19 mouse cellular contexts compared by ENCODE assay signal in the genomic region with DNA sequence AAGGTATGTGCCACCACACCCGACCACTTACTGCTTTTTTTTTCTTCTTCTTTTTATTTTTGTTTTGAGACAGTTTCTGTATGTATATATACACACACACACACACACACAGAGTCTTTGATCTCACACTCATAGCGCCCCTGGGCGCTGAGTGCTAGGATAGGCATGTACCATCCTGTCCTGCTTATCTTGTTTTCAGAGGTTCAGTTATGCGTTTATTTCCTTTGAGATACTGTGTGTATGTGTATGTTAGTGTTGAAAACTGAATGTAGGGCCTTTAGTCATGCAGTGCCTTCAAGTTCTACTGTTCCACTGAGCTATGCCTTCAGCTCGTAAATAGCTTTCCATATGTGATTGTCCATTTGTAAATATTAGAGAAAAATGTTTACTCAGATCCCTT. TPM values are rescaled to one million over a fixed set of nuclear protein-coding genes. Genes with fewer than 3 reads are reported as not detected.
DNase-seq lines count a peak whose midpoint lies in the region; ATAC-seq and TF ChIP-seq lines count a peak whose summit lies in the region.
"Had no signal": no experiment of that assay in that cellular context is flagged by ENCODE, and none has a peak within 500 bp of the region (broad histone marks: within the 10 kb centered on the region; RNA-seq: fewer than 3 reads in every experiment).

No protein-coding gene starts in this region.

- no peak for TF ChIP-seq RAD21 in MEL (IDR thresholded peaks at IDR 0.05; ENCODE audit: low read depth, low read length)

- H3K27me3 ChIP-seq in embryonic facial prominence, embryonic 14.5 days (replicated peaks; ENCODE audit: control insufficient read depth, insufficient read depth, low read length), result no peaks in the 10 kb centered on the region
- H3K27me3 ChIP-seq in embryonic facial prominence, embryonic 10.5 days (replicated peaks; ENCODE audit: low read depth, poor library complexity, severe bottlenecking), result no peaks in the 10 kb centered on the region
- no peaks in the 10 kb centered on the region for H3K27me3 ChIP-seq in MEL (ENCODE audit: control insufficient read depth in 1 of 2, insufficient read depth in 2 of 2, low read length in 2 of 2)
- H3K27me3 ChIP-seq: hindbrain, embryonic 13.5 days; neural tube, embryonic 13.5 days had no signal

- H3K4me3 ChIP-seq in embryonic facial prominence, embryonic 14.5 days (ENCODE audit: low read depth, low read length), result no peak overlapping the region
- H3K4me3 ChIP-seq in embryonic facial prominence, embryonic 10.5 days, result no peak overlapping the region
- no peak overlapping the region for H3K4me3 ChIP-seq in MEL (ENCODE audit: control insufficient read depth in 1 of 2, insufficient read depth in 1 of 2, low read depth in 2 of 2, low read length in 2 of 2)
- H3K4me3 ChIP-seq: heart, adult 2 months; hindbrain, embryonic 13.5 days; megakaryocyte, embryonic 14.5 days; neural tube, embryonic 13.5 days had no signal

- no peaks in the 10 kb centered on the region for H3K9me3 ChIP-seq in embryonic facial prominence, embryonic 14.5 days (ENCODE audit: control insufficient read depth, low read length)
- H3K9me3 ChIP-seq in embryonic facial prominence, embryonic 10.5 days, result no peaks in the 10 kb centered on the region
- H3K9me3 ChIP-seq in MEL (replicated peaks; ENCODE audit: insufficient read depth, low read length), result no peaks in the 10 kb centered on the region
- H3K9me3 ChIP-seq: hindbrain, embryonic 13.5 days; megakaryocyte, embryonic 14.5 days; neural tube, embryonic 13.5 days had no signal

- ATAC-seq in embryonic facial prominence, embryonic 14.5 days (ENCODE audit: low read depth), result no peak
- ATAC-seq in megakaryocyte progenitor cell, adult 5-6 weeks (replicated peaks; ENCODE audit: poor library complexity), result peak; percentile 59
- ATAC-seq: forebrain, embryonic 14.5 days; lung, postnatal 0 days had no signal

- peak; percentile 55 to 57; a peak in 3 of 4 replicates for TF ChIP-seq EP300 in MEL (IDR thresholded peaks at IDR 0.05; ENCODE audit: low read depth in 1 of 2, low read length in 2 of 2)

- no peak overlapping the region for H3K27ac ChIP-seq in embryonic facial prominence, embryonic 14.5 days (replicated peaks; ENCODE audit: low read depth, low read length)
- H3K27ac ChIP-seq in embryonic facial prominence, embryonic 10.5 days (replicated peaks), result no peak overlapping the region
- peak overlapping the region; percentile 41 for H3K27ac ChIP-seq in MEL (ENCODE audit: control insufficient read depth, low read depth, low read length)
- H3K27ac ChIP-seq: heart, adult 2 months; hindbrain, embryonic 13.5 days; neural tube, embryonic 13.5 days had no signal

- H3K4me1 ChIP-seq in embryonic facial prominence, embryonic 14.5 days (ENCODE audit: control insufficient read depth, insufficient read depth, low read length), result no peaks in the 10 kb centered on the region
- peaks cover 6% of the 10 kb centered on the region for H3K4me1 ChIP-seq in embryonic facial prominence, embryonic 10.5 days
- H3K4me1 ChIP-seq in MEL (ENCODE audit: control insufficient read depth in 1 of 2, insufficient read depth in 2 of 2, low read length in 2 of 2), result peaks cover 14 to 21% of the 10 kb centered on the region in 2 experiments
- H3K4me1 ChIP-seq: hindbrain, embryonic 13.5 days had no signal

- no peak for TF ChIP-seq POLR2A in MEL (IDR thresholded peaks at IDR 0.05; ENCODE audit: control insufficient read depth in 1 of 2, insufficient read depth in 1 of 2, low read depth in 1 of 2, low read length in 2 of 2, poor library complexity in 1 of 2)

- TF ChIP-seq CTCF in MEL (IDR thresholded peaks at IDR 0.05 in 2 of 3, conservative IDR thresholded peaks at IDR 0.05 in 1 of 3; ENCODE audit: control insufficient read depth in 1 of 3, insufficient read depth in 1 of 3, low read depth in 2 of 3, low read length in 3 of 3, poor library complexity in 1 of 3, severe bottlenecking in 1 of 3), result no peak

- 0 out of 2 replicates have a peak, but pooled peaks cover 2% of the 10 kb centered on the region for H3K79me2 ChIP-seq in MEL (ENCODE audit: control insufficient read depth, insufficient read depth, low read length, poor library complexity)

- 75% methylated on average over 5 of the region's 5 CpGs for WGBS in embryonic facial prominence, embryonic 14.5 days
- whole genome bisulfite sequencing in embryonic facial prominence, embryonic 10.5 days, result 87% methylated on average over 5 of the region's 5 CpGs

- H3K36me3 ChIP-seq in embryonic facial prominence, embryonic 14.5 days (ENCODE audit: control insufficient read depth, insufficient read depth, low read length), result no peaks in the 10 kb centered on the region
- H3K36me3 ChIP-seq in embryonic facial prominence, embryonic 10.5 days (replicated peaks), result 0 out of 2 replicates have a peak, but pooled peaks cover 6% of the 10 kb centered on the region
- peaks cover 0 to 16% of the 10 kb centered on the region in 2 experiments; a peak in 2 of 4 replicates for H3K36me3 ChIP-seq in MEL (ENCODE audit: control insufficient read depth in 1 of 2, insufficient read depth in 2 of 2, low read length in 2 of 2)
- H3K36me3 ChIP-seq: hindbrain, embryonic 13.5 days; neural tube, embryonic 13.5 days had no signal

- peak; percentile 43 for DNase-seq in embryonic facial prominence, embryonic 14.5 days (ENCODE audit: low spot score)
- no peak for DNase-seq in embryonic facial prominence, embryonic 10.5 days (ENCODE audit: low spot score)
- peak; percentile 52 for DNase-seq in MEL (ENCODE audit: low read depth, low spot score)
- DNase-seq in liver, result peak; percentile 48
- DNase-seq in lung, adult 18-20 months, result no peak
- DNase-seq in right cerebral cortex, postnatal 10 days (ENCODE audit: low spot score in 2 of 2), result no peak
- no peak for DNase-seq in heart, adult 9 months (ENCODE audit: low spot score in 2 of 2)
- DNase-seq: adrenal gland, postnatal 10 days; cerebellum, adult 18-20 months; heart, adult 2 months; heart, postnatal 10 days; kidney, adult 8-10 months; layer of hippocampus, postnatal 36 days had no signal

- no peak overlapping the region for H3K4me2 ChIP-seq in embryonic facial prominence, embryonic 14.5 days (ENCODE audit: low read depth, low read length)
- H3K4me2 ChIP-seq: hindbrain, embryonic 13.5 days; neural tube, embryonic 13.5 days had no signal

- H3K9ac ChIP-seq in embryonic facial prominence, embryonic 14.5 days (ENCODE audit: low read depth, low read length), result no peak overlapping the region
- no peak overlapping the region for H3K9ac ChIP-seq in MEL (ENCODE audit: control insufficient read depth, low read depth, low read length, poor library complexity, severe bottlenecking)
- H3K9ac ChIP-seq: hindbrain, embryonic 13.5 days; neural tube, embryonic 13.5 days had no signal

TF ChIP-seq in MEL, 35 proteins besides CTCF, POLR2A, EP300 and RAD21:
- TF ChIP-seq MYC (IDR thresholded peaks at IDR 0.05; ENCODE audit: low read depth, low read length) (no peak), TCF12 (IDR thresholded peaks at IDR 0.05; ENCODE audit: low read depth, low read length) (peak; percentile 41; the same call in 1 of the 2 replicates), ZMIZ1 (IDR thresholded peaks at IDR 0.05; ENCODE audit: low read depth, low read length) (no peak), CHD1 (IDR thresholded peaks at IDR 0.05; ENCODE audit: low read depth, low read length) (no peak), ZNF384 (IDR thresholded peaks at IDR 0.05; ENCODE audit: low read depth, low read length) (peak; percentile 19; the same call in 1 of the 2 replicates), ETS1 (IDR thresholded peaks at IDR 0.05; ENCODE audit: low read depth, low read length) (peak; percentile 30; the same call in 1 of the 2 replicates), RCOR1 (IDR thresholded peaks at IDR 0.05; ENCODE audit: low read depth, low read length) (no peak), GATA1 (IDR thresholded peaks at IDR 0.05; ENCODE audit: low read depth, low read length) (0 out of 2 replicates have a peak, but pooled peaks have one; percentile 43), SIN3A (IDR thresholded peaks at IDR 0.05; ENCODE audit: low read length) (peak; percentile 11; the same call in 1 of the 2 replicates)
TF ChIP-seq in MEL: peak in this region for 5.

RNA-seq across cellular contexts. Expression of a gene that starts 20.2 kb away (rescaled TPM):
- polyA plus RNA-seq in embryonic facial prominence, embryonic 14.5 days (2014; fragmentation: Nextera tagmentation; extraction: Ambion mirVana), result 4.8 and 5.4 TPM in 2 replicates
- polyA plus RNA-seq in embryonic facial prominence, embryonic 10.5 days (2016; fragmentation: Nextera tagmentation; extraction: Ambion mirVana), result 8.1 and 8.3 TPM in 2 replicates
- total RNA-seq in MEL (2012; rRNA removed), result 3.4 and 4.9 TPM in 2 replicates
- polyA plus RNA-seq in MEL (2012; ENCODE audit: insufficient read depth in 1 of 2, insufficient read length in 2 of 2, low read depth in 1 of 2, low replicate concordance in 2 of 2, missing spikeins in 1 of 2), result 1 to 10 TPM in 1 of 2 experiments, not detected in 1; 8.7 TPM
- total RNA-seq in megakaryocyte progenitor cell, adult 5-6 weeks (2015), result 8.9 and 11.7 TPM in 2 replicates
- 9.2 and 10.6 TPM in 2 replicates for total RNA-seq in megakaryocyte progenitor cell, adult 5-6 weeks (2017)

Comparison
In these comparisons a context has a peak if more than half of its experiments do, and no peak if none do; other contexts are left out.
1. DNase-seq: peak in embryonic facial prominence, embryonic 14.5 days (single experiment), MEL (single experiment) and liver (single experiment); none in embryonic facial prominence, embryonic 10.5 days (single experiment), lung, adult 18-20 months (0 of 2), right cerebral cortex, postnatal 10 days (0 of 2) and heart, adult 9 months (0 of 2).